Mouse (Mus musculus): Measurements from ENCODE around the gene Zfp423. TPM values are rescaled to one million over a fixed set of nuclear protein-coding genes. Genes with fewer than 3 reads are reported as not detected.

Gene Zfp423
- polyA plus RNA-seq, 1 experiment from 2014 or later: 24.8 TPM

- Histone ChIP-seq H3K9me3 (replicated peaks) (no peaks in the 10 kb centered on the region), H3K27me3 (ENCODE audit: low read depth, poor library complexity, severe bottlenecking) (no peaks in the 10 kb centered on the region), H3K4me1 (peaks cover 86% of the 10 kb centered on the region), H3K4me3 (no peak overlapping the region), H3K27ac (replicated peaks) (0 out of 2 replicates have a peak overlapping the region, but pooled peaks have one; percentile 52), H3K36me3 (peaks cover 21% of the 10 kb centered on the region)
- 94% methylated on average over 9 of the region's 9 CpGs for WGBS
- no peak for DNase-seq (ENCODE audit: low spot score)
These were observed 133.3 kb downstream of the Zfp423 start for GRCm38 (mm10) chr8:87826013-87826660.

- H3K27me3 ChIP-seq (ENCODE audit: low read depth, poor library complexity, severe bottlenecking): no peaks in the 10 kb centered on the region
- DNase-seq (ENCODE audit: low spot score): no peak
- H3K4me3 ChIP-seq: peak overlapping the region; percentile 4; the same call in 1 of the 2 replicates
- peak overlapping the region; percentile 82 for H3K27ac ChIP-seq (replicated peaks)
- WGBS: 2% methylated on average over 7 of the region's 7 CpGs
- peaks cover 31% of the 10 kb centered on the region for H3K36me3 ChIP-seq
- H3K4me1 ChIP-seq: peaks cover 63% of the 10 kb centered on the region
- no peaks in the 10 kb centered on the region for H3K9me3 ChIP-seq (replicated peaks)
These were observed 136.2 kb downstream of the Zfp423 start for GRCm38 (mm10) chr8:87823172-87823571.

DNA sequence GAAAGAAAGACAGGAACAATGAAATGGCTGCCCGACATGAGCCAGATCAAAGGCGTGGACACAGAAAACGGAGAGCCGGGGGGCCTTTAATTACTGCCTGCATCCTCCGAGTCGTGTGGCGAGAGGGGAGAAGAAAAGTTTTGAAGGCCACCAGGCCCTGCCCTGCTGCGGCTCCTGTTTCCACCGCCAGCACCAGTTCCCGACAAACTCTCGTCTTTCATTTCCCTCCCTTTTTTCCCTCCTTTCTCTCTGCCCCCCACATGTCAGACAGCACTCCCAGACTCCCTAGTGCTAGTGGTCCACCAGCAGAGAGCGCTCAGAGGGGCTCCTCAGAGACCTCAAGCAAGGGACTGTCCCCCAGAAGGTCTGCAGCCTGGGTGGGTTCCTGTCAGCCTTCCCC, 136.7 kb downstream of the Zfp423 start:
- Histone ChIP-seq H3K27me3 (ENCODE audit: low read depth, poor library complexity, severe bottlenecking) (no peaks in the 10 kb centered on the region), H3K9me3 (replicated peaks) (no peaks in the 10 kb centered on the region), H3K4me1 (peaks cover 61% of the 10 kb centered on the region), H3K27ac (replicated peaks) (peak overlapping the region; percentile 82), H3K4me3 (peak overlapping the region; percentile 4; the same call in 1 of the 2 replicates), H3K36me3 (peaks cover 32% of the 10 kb centered on the region)
- WGBS: 14% methylated on average over 12 of the region's 12 CpGs
- DNase-seq (ENCODE audit: low spot score): peak; percentile 41

GRCm38 (mm10) chr8:87822175-87822574, 137.2 kb downstream of the Zfp423 start:
- Histone ChIP-seq H3K27ac (replicated peaks) (peak overlapping the region; percentile 82), H3K4me1 (peaks cover 59% of the 10 kb centered on the region), H3K36me3 (peaks cover 32% of the 10 kb centered on the region), H3K9me3 (replicated peaks) (no peaks in the 10 kb centered on the region), H3K4me3 (peak overlapping the region; percentile 4; the same call in 1 of the 2 replicates), H3K27me3 (ENCODE audit: low read depth, poor library complexity, severe bottlenecking) (no peaks in the 10 kb centered on the region)
- 54% methylated on average over 11 of the region's 11 CpGs for WGBS
- DNase-seq (ENCODE audit: low spot score): no peak

- H3K4me1 ChIP-seq: peaks cover 59% of the 10 kb centered on the region
- H3K27me3 ChIP-seq (ENCODE audit: low read depth, poor library complexity, severe bottlenecking): no peaks in the 10 kb centered on the region
- DNase-seq (ENCODE audit: low spot score): no peak
- WGBS: 86% methylated on average over 2 of the region's 2 CpGs
- peak overlapping the region; percentile 82; the same call in 1 of the 2 replicates for H3K27ac ChIP-seq (replicated peaks)
- peaks cover 30% of the 10 kb centered on the region for H3K36me3 ChIP-seq
- no peaks in the 10 kb centered on the region for H3K9me3 ChIP-seq (replicated peaks)
- no peak overlapping the region for H3K4me3 ChIP-seq
These were observed 137.7 kb downstream of the Zfp423 start for GRCm38 (mm10) chr8:87821655-87822054.

- H3K36me3 ChIP-seq: peaks cover 19% of the 10 kb centered on the region
- no peaks in the 10 kb centered on the region for H3K9me3 ChIP-seq (replicated peaks)
- H3K4me3 ChIP-seq: no peak overlapping the region
- peaks cover 48% of the 10 kb centered on the region for H3K4me1 ChIP-seq
- no peak for DNase-seq (ENCODE audit: low spot score)
- H3K27ac ChIP-seq (replicated peaks): 0 out of 2 replicates have a peak overlapping the region, but pooled peaks have one; percentile 4
- no peaks in the 10 kb centered on the region for H3K27me3 ChIP-seq (ENCODE audit: low read depth, poor library complexity, severe bottlenecking)
- WGBS: 84% methylated on average over 3 of the region's 3 CpGs
These were observed 140.1 kb downstream of the Zfp423 start for GRCm38 (mm10) chr8:87819263-87819662.

DNA sequence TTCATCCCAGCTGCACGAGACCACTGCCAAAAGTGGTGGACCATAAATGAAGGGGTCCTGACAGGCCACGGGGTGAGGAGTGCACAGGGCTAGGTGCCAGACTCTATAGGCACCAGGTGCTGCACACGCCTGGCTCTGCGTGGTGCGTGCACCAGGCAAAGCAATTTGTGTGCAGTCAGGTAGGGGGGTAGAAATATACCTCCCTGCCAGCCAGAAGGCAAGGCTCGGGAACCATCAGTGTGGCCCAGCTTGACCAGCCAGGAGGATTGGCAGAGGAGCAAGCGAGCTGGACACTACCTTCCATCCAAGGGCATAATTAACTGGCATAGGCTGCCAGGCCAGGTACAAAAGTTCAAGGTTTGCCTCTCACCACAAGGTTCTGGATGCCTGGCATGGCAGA, 140.9 kb downstream of the Zfp423 start:
- 91% methylated on average over 7 of the region's 7 CpGs for WGBS

GRCm38 (mm10) chr8:87816141-87816540, 143.3 kb downstream of the Zfp423 start:
- Histone ChIP-seq H3K27me3 (ENCODE audit: low read depth, poor library complexity, severe bottlenecking) (no peaks in the 10 kb centered on the region), H3K36me3 (peaks cover 17% of the 10 kb centered on the region), H3K27ac (replicated peaks) (peak overlapping the region; percentile 74), H3K4me1 (peaks cover 36% of the 10 kb centered on the region), H3K9me3 (replicated peaks) (no peaks in the 10 kb centered on the region), H3K4me3 (no peak overlapping the region)
- no peak for DNase-seq (ENCODE audit: low spot score)
- WGBS: 66% methylated on average over 5 of the region's 5 CpGs

More for the DNA sequence above, 140.9 kb downstream of the Zfp423 start:
- Histone ChIP-seq H3K4me1 (peaks cover 40% of the 10 kb centered on the region), H3K27ac (replicated peaks) (peak overlapping the region; percentile 25; the same call in 1 of the 2 replicates), H3K9me3 (replicated peaks) (no peaks in the 10 kb centered on the region), H3K36me3 (peaks cover 19% of the 10 kb centered on the region), H3K27me3 (ENCODE audit: low read depth, poor library complexity, severe bottlenecking) (no peaks in the 10 kb centered on the region), H3K4me3 (no peak overlapping the region)
- no peak for DNase-seq (ENCODE audit: low spot score)

DNA sequence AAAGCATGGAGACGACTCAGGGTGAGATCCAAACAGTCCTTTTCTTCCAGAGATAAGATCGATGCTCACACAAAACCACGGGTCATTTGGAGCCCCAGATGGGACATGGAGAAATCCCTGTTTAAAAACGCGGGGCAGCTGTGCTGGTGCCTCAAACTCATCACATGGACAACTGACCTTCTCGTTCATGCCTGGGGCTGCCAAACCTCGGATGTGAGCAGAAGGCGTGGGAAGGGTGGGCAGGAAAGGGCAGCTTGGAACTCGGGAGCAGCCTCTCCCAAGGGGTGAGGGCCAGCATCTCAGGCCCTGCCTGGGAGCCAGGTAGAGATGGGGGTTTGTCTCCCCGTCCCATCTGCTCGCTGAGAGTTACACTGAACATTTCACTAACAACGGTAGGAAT, 146.7 kb downstream of the Zfp423 start:
- Histone ChIP-seq H3K27me3 (ENCODE audit: low read depth, poor library complexity, severe bottlenecking) (no peaks in the 10 kb centered on the region), H3K9me3 (replicated peaks) (no peaks in the 10 kb centered on the region), H3K36me3 (0 out of 2 replicates have a peak, but pooled peaks cover 19% of the 10 kb centered on the region), H3K4me1 (peaks cover 41% of the 10 kb centered on the region), H3K4me3 (no peak overlapping the region), H3K27ac (replicated peaks) (peak overlapping the region; percentile 46)
- WGBS: 83% methylated on average over 12 of the region's 12 CpGs
- DNase-seq (ENCODE audit: low spot score): no peak

GRCm38 (mm10) chr8:87812069-87812449, 147.3 kb downstream of the Zfp423 start:
- H3K4me3 ChIP-seq: no peak overlapping the region
- H3K27me3 ChIP-seq (ENCODE audit: low read depth, poor library complexity, severe bottlenecking): no peaks in the 10 kb centered on the region
- H3K27ac ChIP-seq (replicated peaks): peak overlapping the region; percentile 46
- WGBS: 95% methylated on average over 2 of the region's 2 CpGs
- no peak for DNase-seq (ENCODE audit: low spot score)
- H3K9me3 ChIP-seq (replicated peaks): no peaks in the 10 kb centered on the region
- H3K36me3 ChIP-seq: 0 out of 2 replicates have a peak, but pooled peaks cover 19% of the 10 kb centered on the region
- peaks cover 45% of the 10 kb centered on the region for H3K4me1 ChIP-seq

- peak overlapping the region; percentile 46 for H3K27ac ChIP-seq (replicated peaks)
- WGBS: 88% methylated on average over 17 of the region's 17 CpGs
- H3K4me1 ChIP-seq: peaks cover 50% of the 10 kb centered on the region
- no peaks in the 10 kb centered on the region for H3K27me3 ChIP-seq (ENCODE audit: low read depth, poor library complexity, severe bottlenecking)
- H3K4me3 ChIP-seq: no peak overlapping the region
- H3K36me3 ChIP-seq: 0 out of 2 replicates have a peak, but pooled peaks cover 19% of the 10 kb centered on the region
- H3K9me3 ChIP-seq (replicated peaks): no peaks in the 10 kb centered on the region
- no peak for DNase-seq (ENCODE audit: low spot score)
These were observed 147.9 kb downstream of the Zfp423 start for GRCm38 (mm10) chr8:87811399-87812068.

GRCm38 (mm10) chr8:87810771-87811170, 148.6 kb downstream of the Zfp423 start:
- Histone ChIP-seq H3K27me3 (ENCODE audit: low read depth, poor library complexity, severe bottlenecking) (no peaks in the 10 kb centered on the region), H3K27ac (replicated peaks) (no peak overlapping the region), H3K36me3 (0 out of 2 replicates have a peak, but pooled peaks cover 19% of the 10 kb centered on the region), H3K4me3 (no peak overlapping the region), H3K4me1 (peaks cover 50% of the 10 kb centered on the region), H3K9me3 (replicated peaks) (no peaks in the 10 kb centered on the region)
- 87% methylated on average over 6 of the region's 6 CpGs for WGBS
- DNase-seq (ENCODE audit: low spot score): no peak
